Mouse (Mus musculus) midbrain, embryonic 13.5 days (tissue): Measurements from ENCODE around the gene Tmem123. TPM values are rescaled to one million over a fixed set of nuclear protein-coding genes. Genes with fewer than 3 reads are reported as not detected.

Experiments
- ATAC-seq: fragments of 200-750 bp; cut with Nextera tagmentation; 2 replicates; pipeline ENCODE4 v1.8.0; 2017; ENCODE audit warnings: mild to moderate bottlenecking, moderate TSS enrichment, moderate library complexity
- H3K27ac ChIP-seq: fragments of 300-500 bp; sonication (generic); 2 replicates; pipeline ENCODE4 v1.5.1; 2015; ENCODE audit warnings: inconsistent platforms, mild to moderate bottlenecking, moderate library complexity
- H3K27me3 ChIP-seq: fragments of 300-500 bp; sonication (generic); 2 replicates; pipeline ENCODE4 v1.6.1; 2015; ENCODE audit warnings: mild to moderate bottlenecking, inconsistent platforms
- H3K36me3 ChIP-seq: fragments of 300-500 bp; sonication (generic); 2 replicates; pipeline ENCODE4 v1.6.1; 2015; ENCODE audit warnings: mild to moderate bottlenecking, inconsistent platforms
- H3K4me1 ChIP-seq: fragments of 300-500 bp; sonication (generic); replicated peaks from 2 replicates; pipeline ENCODE4 v1.6.1; 2015; ENCODE audit warnings: inconsistent platforms
- H3K4me2 ChIP-seq: fragments of 300-500 bp; sonication (generic); replicated peaks from 2 replicates; pipeline ENCODE4 v1.6.1; 2015; ENCODE audit warnings: moderate library complexity, mild to moderate bottlenecking, inconsistent platforms
- H3K4me3 ChIP-seq: fragments of 300-500 bp; sonication (generic); replicated peaks from 2 replicates; pipeline ENCODE4 v1.5.1; 2015; ENCODE audit warnings: mild to moderate bottlenecking, inconsistent platforms
- H3K9ac ChIP-seq: fragments of 300-500 bp; sonication (generic); replicated peaks from 2 replicates; pipeline ENCODE4 v1.6.1; 2015; ENCODE audit warnings: mild to moderate bottlenecking, inconsistent platforms
- H3K9me3 ChIP-seq: fragments of 300-500 bp; sonication (generic); 2 replicates; pipeline ENCODE4 v1.6.1; 2016; ENCODE audit warnings: mild to moderate bottlenecking, inconsistent platforms
- WGBS: fragments of 180-500 bp; shearing (Covaris S2); methylation state at CpG from one replicate; pipeline ENCODE4 v1.1.7; 2015; 5-methylcytosine and 5-hydroxymethylcytosine counted together
- polyA plus RNA-seq: library from polyadenylated mRNA; unstranded; fragments of >200 nt; fragmentation: Nextera tagmentation; extraction: Ambion mirVana; gene quantifications from 2 replicates; pipeline ENCODE4 v1.2.1, GENCODE M21; 2015

Tmem123 gene
- polyA plus RNA-seq: 37.5 and 43.6 TPM in 2 replicates

DNA sequence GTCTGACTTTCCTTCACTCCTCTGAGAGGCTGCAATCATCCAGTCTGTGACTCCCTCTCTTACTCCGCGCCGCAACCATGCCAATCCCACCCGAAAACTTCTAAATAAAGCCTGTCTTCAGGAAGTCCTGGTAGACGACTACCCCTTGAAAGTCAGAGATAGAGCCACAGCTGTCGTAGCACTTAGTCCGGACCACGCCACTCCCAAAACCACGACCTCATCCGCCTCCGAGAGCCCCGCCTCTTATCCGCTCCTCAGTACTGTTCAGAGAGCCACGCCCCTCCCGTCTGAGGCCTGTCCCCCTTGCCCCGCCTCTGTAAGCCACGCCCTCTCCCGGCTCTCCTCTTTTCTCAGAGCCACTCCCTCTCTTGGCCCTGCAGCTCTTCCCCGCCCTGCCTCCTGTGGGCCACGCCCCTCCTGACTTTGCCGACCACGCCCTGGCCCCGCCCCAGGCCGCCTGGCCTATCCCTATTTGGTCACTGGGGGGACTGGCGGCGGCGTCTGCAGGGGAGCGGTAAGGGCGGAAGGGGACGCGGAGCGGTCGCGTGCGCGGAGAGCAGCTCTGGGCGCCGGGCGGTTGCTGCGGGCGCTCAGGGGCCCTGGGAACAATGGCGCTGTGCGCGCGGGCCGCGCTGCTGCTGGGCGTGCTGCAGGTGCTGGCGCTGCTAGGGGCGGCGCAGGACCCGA lies at the start of gene Tmem123:
Gene Tmem123 (plus strand): TSS at position 428 of the 687 bp plus-strand sequence.
- peak within 1 kb of the TSS; percentile 88 for H3K4me2 ChIP-seq
- H3K4me3 ChIP-seq: peak within 1 kb of the TSS; percentile 78
- peak within 1 kb of the TSS; percentile 75 for H3K27ac ChIP-seq
- ATAC-seq: peak; percentile 94
- peak within 1 kb of the TSS; percentile 78 for H3K9ac ChIP-seq
- peaks cover 17% of the 10 kb centered on the region for H3K27me3 ChIP-seq
- WGBS: under 1% methylated on average over 52 of the region's 52 CpGs
- peaks cover 41% of the 10 kb centered on the region for H3K4me1 ChIP-seq
- H3K36me3 ChIP-seq: no peaks in the 10 kb centered on the region; the same call in 1 of the 2 replicates
- peaks cover 3% of the 10 kb centered on the region; the same call in 1 of the 2 replicates for H3K9me3 ChIP-seq

DNA sequence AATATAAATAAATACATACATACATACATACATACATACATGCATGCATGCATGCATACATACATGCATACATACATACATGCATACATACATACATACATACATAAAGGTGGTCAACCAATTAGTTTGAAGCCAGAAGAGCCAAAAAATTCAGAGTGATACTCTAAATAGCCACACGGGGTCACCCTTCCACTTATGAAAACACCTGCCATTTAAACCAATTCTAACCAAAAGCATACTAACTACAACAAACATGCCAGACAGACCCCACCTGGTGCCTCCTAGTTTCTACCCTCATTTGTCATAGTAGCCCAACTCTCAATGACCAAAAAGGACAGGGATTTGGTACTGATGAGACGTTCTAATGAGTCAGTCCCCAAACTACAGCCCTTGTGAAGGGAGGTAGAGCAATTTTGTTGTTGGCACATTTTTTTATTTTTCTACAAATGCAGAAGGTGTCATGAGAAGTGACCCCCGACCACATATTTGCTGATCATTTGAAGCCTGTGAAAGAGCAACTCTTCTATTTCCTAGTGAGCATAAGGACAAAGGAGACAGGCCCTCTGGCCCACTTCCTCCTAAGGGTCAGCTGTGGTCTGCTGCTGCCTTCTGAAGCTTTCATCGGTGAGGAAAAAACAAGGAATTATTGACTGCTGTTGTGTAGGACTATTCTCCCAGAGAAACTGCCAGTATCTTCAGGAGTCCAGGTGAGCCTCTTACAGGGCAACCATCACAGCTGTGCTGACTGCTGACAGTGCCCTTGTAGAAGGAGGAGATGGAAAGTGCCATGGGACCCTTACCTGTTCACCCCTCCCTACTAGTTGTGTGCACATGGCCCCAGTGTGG lies 49.6 kb upstream of the Tmem123 start:
- Histone ChIP-seq H3K27me3 (no peaks in the 10 kb centered on the region), H3K9ac (no peak overlapping the region), H3K9me3 (no peaks in the 10 kb centered on the region), H3K4me2 (no peak overlapping the region), H3K27ac (no peak overlapping the region), H3K4me3 (no peak overlapping the region), H3K4me1 (no peaks in the 10 kb centered on the region), H3K36me3 (no peaks in the 10 kb centered on the region)
- peak; percentile 63 for ATAC-seq
- 51% methylated on average over 4 of the region's 4 CpGs for WGBS

DNA sequence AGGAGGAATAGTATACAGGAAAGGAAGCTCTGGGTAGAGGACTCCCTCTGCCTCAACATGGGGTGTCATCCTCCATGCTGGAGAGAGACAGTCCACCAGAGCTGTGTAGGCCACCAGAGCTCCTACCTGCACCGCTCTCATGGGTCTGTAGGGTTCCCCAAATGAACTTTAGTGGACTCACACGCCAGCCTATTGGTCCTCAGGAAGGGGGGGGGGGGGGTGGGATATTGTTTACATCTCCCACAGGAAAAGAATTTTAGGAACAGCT lies 49.0 kb upstream of the Tmem123 start:
- WGBS: 75% methylated on average over 2 of the region's 2 CpGs
- H3K9ac ChIP-seq: no peak overlapping the region
- H3K36me3 ChIP-seq: no peaks in the 10 kb centered on the region
- H3K4me3 ChIP-seq: no peak overlapping the region
- no peaks in the 10 kb centered on the region for H3K4me1 ChIP-seq
- no peak overlapping the region for H3K4me2 ChIP-seq
- peak; percentile 72; the same call in 1 of the 2 replicates for ATAC-seq
- no peaks in the 10 kb centered on the region for H3K9me3 ChIP-seq
- no peaks in the 10 kb centered on the region for H3K27me3 ChIP-seq
- no peak overlapping the region for H3K27ac ChIP-seq

DNA sequence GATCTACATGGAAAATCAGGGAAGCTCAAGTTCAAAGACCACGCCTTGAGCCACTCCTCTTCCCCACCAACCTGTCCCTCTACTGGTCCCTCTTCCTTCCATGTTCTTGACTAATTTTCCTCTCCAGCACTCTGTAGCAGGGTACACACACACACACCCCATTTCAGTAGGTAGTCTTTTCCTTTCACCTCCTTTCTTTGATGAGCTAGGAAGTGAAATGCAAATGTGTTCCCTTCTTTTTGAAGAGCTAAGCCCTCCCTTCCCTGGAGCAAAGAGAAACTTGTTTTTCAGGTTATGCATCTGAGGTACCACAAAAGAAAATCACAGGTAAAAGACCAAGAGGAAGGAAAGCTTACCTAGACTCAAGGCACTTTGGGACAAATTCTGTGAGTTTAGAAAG lies 42.3 kb upstream of the Tmem123 start:
- no peak overlapping the region for H3K9ac ChIP-seq
- no peaks in the 10 kb centered on the region for H3K9me3 ChIP-seq
- H3K4me1 ChIP-seq: no peaks in the 10 kb centered on the region
- 96% methylated on average over 1 of the region's 1 CpGs for WGBS
- H3K4me2 ChIP-seq: no peak overlapping the region
- no peak for ATAC-seq
- H3K4me3 ChIP-seq: no peak overlapping the region
- H3K27ac ChIP-seq: no peak overlapping the region
- H3K27me3 ChIP-seq: no peaks in the 10 kb centered on the region
- H3K36me3 ChIP-seq: no peaks in the 10 kb centered on the region

DNA sequence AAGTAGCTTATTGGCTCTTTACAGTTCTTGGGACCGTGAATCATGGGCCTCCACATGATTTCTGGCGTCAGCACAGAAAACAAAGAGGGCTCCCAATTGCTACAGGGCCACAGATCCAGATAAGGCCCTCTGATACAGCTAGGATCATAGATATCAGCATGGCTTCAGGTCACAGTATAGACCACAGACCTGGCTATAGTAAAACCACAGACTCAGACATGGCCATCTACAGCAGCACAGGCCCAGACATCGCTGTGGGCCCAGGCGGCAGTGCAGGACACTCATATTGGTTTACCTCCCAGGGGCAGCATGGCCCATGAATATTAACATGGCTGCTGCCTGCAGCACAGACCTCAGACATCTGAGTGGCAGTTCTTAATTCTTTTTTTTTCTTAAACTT lies 34.8 kb upstream of the Tmem123 start:
- Histone ChIP-seq H3K9ac (no peak overlapping the region), H3K36me3 (no peaks in the 10 kb centered on the region), H3K9me3 (no peaks in the 10 kb centered on the region), H3K27me3 (no peaks in the 10 kb centered on the region), H3K4me2 (no peak overlapping the region), H3K4me3 (no peak overlapping the region), H3K4me1 (no peaks in the 10 kb centered on the region), H3K27ac (no peak overlapping the region)
- 71% methylated on average over 4 of the region's 4 CpGs for WGBS
- ATAC-seq: no peak

DNA sequence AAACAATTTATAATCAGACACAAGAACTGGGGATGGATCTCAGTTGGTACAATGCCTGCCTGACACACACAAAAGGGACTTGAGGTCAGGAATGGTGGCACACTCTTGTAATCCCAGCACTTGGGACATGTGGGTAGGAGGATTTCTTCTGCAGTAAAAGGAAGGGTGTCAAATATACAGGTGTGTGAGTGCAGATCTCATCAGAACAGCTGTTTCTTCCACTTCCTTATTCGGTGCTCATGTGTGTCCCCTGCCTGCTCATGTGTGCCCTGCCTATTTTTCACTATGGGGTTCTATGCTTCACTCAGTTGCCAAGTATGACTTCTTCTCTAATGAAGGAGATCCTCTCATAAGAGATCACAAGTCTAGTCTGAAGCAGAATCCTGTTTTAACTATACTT lies 21.1 kb upstream of the Tmem123 start:
- Histone ChIP-seq H3K4me3 (no peak overlapping the region), H3K27me3 (no peaks in the 10 kb centered on the region), H3K9ac (no peak overlapping the region), H3K4me2 (no peak overlapping the region), H3K36me3 (no peaks in the 10 kb centered on the region), H3K9me3 (no peaks in the 10 kb centered on the region), H3K27ac (no peak overlapping the region), H3K4me1 (no peaks in the 10 kb centered on the region)
- WGBS: 91% methylated on average over 1 of the region's 1 CpGs
- ATAC-seq: no peak

DNA sequence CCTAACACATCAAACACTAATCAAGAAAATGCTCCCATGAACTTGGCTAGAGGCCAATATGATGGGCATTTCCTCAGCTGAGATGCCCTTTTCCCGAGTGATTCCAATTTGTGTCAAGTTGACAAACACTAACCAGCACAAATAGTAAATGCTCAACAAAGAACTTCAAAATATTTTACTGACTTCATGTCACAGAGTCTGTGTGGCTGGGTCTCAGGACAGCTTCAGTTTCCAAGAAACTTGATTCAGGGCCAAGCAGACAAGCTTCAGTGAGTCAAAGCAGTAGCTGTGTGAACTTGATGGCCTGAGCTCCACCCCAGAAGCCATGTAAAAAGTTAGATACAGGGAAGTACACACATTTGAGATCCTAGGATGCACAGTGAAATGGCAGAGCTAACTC lies 19.7 kb upstream of the Tmem123 start:
- Histone ChIP-seq H3K27me3 (no peaks in the 10 kb centered on the region), H3K9ac (no peak overlapping the region), H3K36me3 (no peaks in the 10 kb centered on the region), H3K27ac (no peak overlapping the region), H3K4me2 (no peak overlapping the region), H3K9me3 (no peaks in the 10 kb centered on the region), H3K4me1 (no peaks in the 10 kb centered on the region), H3K4me3 (no peak overlapping the region)
- no peak for ATAC-seq
- 70% methylated on average over 1 of the region's 1 CpGs for WGBS

DNA sequence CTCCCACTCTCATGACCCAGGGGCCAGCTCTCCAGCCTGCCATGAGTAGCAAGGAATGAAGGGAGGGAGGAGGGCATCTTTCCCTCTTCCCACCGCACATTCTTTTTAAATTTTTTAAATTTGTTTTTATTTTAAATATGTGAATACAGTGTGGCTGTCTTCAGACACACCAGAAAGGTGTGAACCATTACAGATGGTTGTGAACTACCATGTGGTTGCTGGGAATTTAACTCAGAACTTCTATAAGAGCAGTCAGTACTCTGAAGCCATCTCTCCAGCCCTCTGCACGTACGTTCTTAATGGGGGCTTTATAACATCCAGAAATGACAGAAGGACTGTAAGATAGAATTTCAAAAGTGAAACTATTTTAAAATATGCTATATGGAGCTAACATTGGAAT lies 15.0 kb upstream of the Tmem123 start:
- no peak overlapping the region for H3K9ac ChIP-seq
- H3K27ac ChIP-seq: no peak overlapping the region
- H3K27me3 ChIP-seq: no peaks in the 10 kb centered on the region
- 97% methylated on average over 3 of the region's 3 CpGs for WGBS
- no peaks in the 10 kb centered on the region for H3K36me3 ChIP-seq
- no peak overlapping the region for H3K4me3 ChIP-seq
- ATAC-seq: no peak
- H3K4me1 ChIP-seq: no peaks in the 10 kb centered on the region
- no peak overlapping the region for H3K4me2 ChIP-seq
- H3K9me3 ChIP-seq: no peaks in the 10 kb centered on the region

DNA sequence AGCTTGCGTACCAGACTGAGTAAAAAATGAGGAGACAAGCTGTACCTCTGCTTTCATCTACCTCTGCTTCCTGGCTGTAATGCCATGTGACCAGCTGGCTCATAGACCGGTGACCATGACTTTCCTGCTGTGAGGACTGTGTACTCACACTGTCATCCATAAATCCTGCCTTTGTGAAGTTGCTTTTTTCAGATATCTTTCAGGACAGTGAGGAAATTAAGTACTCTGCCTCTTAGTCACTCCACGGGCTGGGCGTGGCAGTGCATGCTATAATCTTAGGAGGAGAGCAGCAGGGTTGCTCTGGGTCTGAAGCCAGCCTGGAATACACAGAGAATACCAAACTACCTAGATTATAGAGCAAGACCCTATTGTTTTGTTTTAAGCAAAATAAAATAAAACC lies 14.3 kb upstream of the Tmem123 start:
- Histone ChIP-seq H3K4me3 (no peak overlapping the region), H3K36me3 (no peaks in the 10 kb centered on the region), H3K27ac (no peak overlapping the region), H3K9me3 (no peaks in the 10 kb centered on the region), H3K27me3 (no peaks in the 10 kb centered on the region), H3K9ac (no peak overlapping the region), H3K4me2 (no peak overlapping the region), H3K4me1 (no peaks in the 10 kb centered on the region)
- ATAC-seq: no peak
- 81% methylated on average over 4 of the region's 4 CpGs for WGBS

DNA sequence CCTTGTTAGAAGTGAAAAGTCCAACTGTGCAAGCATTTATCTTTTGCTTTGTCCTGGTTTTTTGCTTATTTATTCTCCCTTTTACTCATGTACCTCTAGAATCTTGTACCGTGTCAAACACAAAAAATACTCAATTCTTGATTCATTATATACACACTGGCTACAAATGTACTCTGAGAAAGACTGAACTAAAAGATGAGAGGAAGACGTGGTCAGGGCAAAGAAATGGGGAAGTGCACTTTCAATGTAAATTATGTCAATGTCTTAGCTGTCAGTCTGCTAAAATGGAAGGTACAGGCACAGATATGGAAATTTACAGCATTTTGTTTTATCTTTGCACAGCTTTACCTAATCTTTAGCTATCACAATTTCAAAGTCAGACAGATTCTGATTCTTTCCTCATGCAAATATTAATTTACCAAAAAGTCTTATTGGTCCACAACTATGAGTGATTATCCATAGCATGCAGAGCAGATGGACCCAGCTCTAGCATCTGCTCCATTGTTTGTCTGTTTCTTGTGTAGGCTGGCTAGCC lies 7.9 kb upstream of the Tmem123 start:
- Histone ChIP-seq H3K27ac (no peak overlapping the region), H3K9me3 (peaks cover 3% of the 10 kb centered on the region; the same call in 1 of the 2 replicates), H3K27me3 (no peaks in the 10 kb centered on the region), H3K4me1 (no peaks in the 10 kb centered on the region), H3K9ac (no peak overlapping the region), H3K36me3 (no peaks in the 10 kb centered on the region), H3K4me3 (no peak overlapping the region), H3K4me2 (no peak overlapping the region)
- 80% methylated on average over 2 of the region's 2 CpGs for WGBS
- ATAC-seq: no peak

DNA sequence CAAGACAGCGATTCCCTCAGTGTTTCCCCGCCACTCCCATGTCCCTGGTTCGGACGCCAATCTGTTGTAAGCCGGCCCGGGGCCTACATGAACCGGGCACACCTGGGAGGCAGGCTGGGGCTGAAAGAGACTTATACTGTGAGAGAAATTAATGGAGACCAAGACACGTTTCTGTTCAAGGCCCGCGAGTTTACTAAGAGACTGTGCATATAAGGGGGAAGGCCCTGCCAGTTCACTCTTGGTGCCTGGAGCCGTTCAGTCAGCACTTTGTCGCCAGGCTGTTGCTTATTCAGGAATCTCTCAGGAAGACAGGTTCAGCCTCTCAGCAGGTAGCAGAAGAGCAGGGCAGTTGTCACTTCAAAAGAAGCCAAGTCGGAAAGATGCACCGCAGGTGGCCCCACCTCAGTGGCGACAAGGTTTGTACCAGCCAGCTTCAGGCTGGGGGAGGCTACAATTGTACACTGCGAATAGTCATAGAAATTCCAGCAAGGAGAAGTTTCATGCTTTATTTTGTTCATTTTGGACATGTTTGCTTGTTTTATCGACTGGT lies 1.9 kb upstream of the Tmem123 start:
- peaks cover 17% of the 10 kb centered on the region for H3K27me3 ChIP-seq
- WGBS: 31% methylated on average over 17 of the region's 17 CpGs

DNA sequence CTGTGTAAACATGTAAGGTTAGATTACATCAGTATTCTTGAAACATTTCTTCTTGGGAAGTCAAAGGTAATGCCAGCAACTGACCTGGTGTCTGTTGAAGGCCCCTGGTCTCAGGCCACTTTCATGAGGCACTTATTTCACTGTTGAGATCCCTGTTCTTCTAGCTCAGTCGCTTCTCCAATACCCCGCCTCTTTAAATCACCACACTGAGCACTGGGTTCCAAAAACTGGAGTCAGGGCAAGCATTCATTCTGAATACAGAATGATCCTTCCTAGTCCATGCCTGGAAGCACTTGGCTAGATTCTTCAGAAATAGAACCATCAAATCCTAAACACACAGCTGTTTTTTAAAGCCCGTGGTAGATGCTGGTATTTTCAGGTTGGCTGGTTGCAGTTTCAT lies 1.1 kb upstream of the Tmem123 start:
- Histone ChIP-seq H3K4me2 (no peak overlapping the region), H3K9me3 (peaks cover 3% of the 10 kb centered on the region; the same call in 1 of the 2 replicates), H3K36me3 (no peaks in the 10 kb centered on the region), H3K4me3 (no peak overlapping the region), H3K27me3 (peaks cover 17% of the 10 kb centered on the region), H3K9ac (no peak overlapping the region), H3K27ac (no peak overlapping the region), H3K4me1 (peaks cover 32% of the 10 kb centered on the region)
- no peak for ATAC-seq
- 77% methylated on average over 3 of the region's 3 CpGs for WGBS

More for the DNA sequence above, 1.9 kb upstream of the Tmem123 start:
- Histone ChIP-seq H3K4me2 (no peak overlapping the region), H3K4me3 (no peak overlapping the region), H3K4me1 (peaks cover 25% of the 10 kb centered on the region), H3K9ac (no peak overlapping the region), H3K36me3 (no peaks in the 10 kb centered on the region), H3K9me3 (peaks cover 3% of the 10 kb centered on the region; the same call in 1 of the 2 replicates), H3K27ac (no peak overlapping the region)
- no peak for ATAC-seq
